Mouse (Mus musculus): ENCODE measurements at regions not wholly inside any gene's neighbourhood (a gene's known extent, or its start where the extent isn't known, plus 50 kb on each side); places are given as distances from the start of the nearest gene placed in this dataset.

DNA sequence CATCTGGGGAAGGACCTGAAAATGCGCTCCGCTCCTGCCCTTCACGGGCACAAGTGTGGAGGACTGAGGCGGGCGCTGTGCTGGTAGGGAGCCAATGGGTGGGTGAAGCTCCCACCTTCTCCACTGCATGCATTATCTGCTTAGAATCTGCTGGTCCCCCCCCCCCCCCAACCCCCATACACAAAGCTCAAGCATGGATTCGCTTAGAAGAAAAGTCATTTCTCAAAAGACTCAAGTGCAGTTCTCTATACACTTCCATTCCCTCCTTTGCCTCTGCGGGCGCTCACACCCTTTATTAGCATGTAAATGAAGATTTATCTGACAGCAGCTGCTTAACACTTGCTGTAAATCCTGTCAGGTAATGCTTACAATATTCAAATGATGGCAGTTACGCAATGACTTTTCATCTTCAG, 230.4 kb downstream of the Kcnj2 start:
- no peak overlapping the region for H3K9ac ChIP-seq (replicated peaks; ENCODE audit: low read depth, low read length)
- no peaks in the 10 kb centered on the region for H3K27me3 ChIP-seq (ENCODE audit: control insufficient read depth, insufficient read depth, low read length)
- no peak overlapping the region for H3K27ac ChIP-seq (ENCODE audit: low read depth, low read length)
- no peak overlapping the region for H3K4me3 ChIP-seq (ENCODE audit: low read depth, low read length)
- ATAC-seq (ENCODE audit: low read depth) = peak; percentile 60
- no peaks in the 10 kb centered on the region for H3K9me3 ChIP-seq (ENCODE audit: control insufficient read depth, low read length)
- H3K36me3 ChIP-seq (ENCODE audit: control insufficient read depth, insufficient read depth, low read length) = no peaks in the 10 kb centered on the region
- H3K4me2 ChIP-seq (ENCODE audit: low read depth, low read length) = peak overlapping the region; percentile 38
- 11% methylated on average over 9 of the region's 9 CpGs for WGBS
- H3K4me1 ChIP-seq (ENCODE audit: control insufficient read depth, insufficient read depth, low read length) = peaks cover 7% of the 10 kb centered on the region; the same call in 1 of the 2 replicates

DNA sequence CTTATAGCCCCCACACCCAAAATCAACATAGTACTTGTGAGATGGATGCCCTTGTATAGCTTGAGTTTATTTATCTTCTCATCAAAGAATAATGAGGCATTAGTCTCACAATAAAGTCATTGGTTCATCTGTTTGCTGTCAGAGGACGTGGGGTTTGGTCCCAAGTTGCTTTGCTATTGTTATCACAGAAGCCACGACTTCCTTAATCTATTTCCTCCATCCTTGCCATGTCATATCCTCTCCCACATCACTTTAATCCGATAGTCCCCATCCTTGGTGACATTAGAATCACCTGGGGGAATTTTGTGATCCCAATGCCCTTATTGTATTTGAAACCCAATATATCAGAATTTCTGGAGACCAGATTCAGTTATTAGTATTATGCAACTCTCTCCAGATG, 246.8 kb downstream of the Kcnj2 start:
- Histone ChIP-seq H3K4me3 (ENCODE audit: low read depth, low read length) (no peak overlapping the region), H3K36me3 (ENCODE audit: control insufficient read depth, insufficient read depth, low read length) (no peaks in the 10 kb centered on the region), H3K9me3 (ENCODE audit: control insufficient read depth, low read length) (no peaks in the 10 kb centered on the region), H3K27ac (ENCODE audit: low read depth, low read length) (no peak overlapping the region), H3K9ac (replicated peaks; ENCODE audit: low read depth, low read length) (no peak overlapping the region), H3K4me2 (ENCODE audit: low read depth, low read length) (no peak overlapping the region), H3K4me1 (ENCODE audit: control insufficient read depth, insufficient read depth, low read length) (peaks cover 4% of the 10 kb centered on the region; the same call in 1 of the 2 replicates), H3K27me3 (ENCODE audit: control insufficient read depth, insufficient read depth, low read length) (no peaks in the 10 kb centered on the region)
- WGBS = 57% methylated on average over 3 of the region's 3 CpGs
- ATAC-seq (ENCODE audit: low read depth) = no peak

DNA sequence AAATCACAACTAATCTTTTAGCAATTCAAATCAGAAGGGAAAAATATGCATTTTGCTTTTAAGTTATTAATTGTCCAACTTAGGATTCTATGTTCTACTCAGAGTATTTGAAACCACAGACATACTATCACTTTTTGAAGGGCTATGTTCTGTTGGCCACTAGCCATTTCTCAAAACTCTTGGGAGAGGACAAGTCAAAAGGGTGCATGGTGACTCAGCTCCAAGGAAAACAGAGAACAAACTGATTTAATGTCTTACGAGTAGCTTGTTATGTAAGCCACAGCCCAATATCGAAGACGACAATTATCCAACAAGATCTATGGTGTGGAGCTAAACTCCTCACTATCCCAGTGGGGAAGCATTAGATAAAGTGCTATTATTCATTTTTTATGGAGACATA, 247.6 kb downstream of the Kcnj2 start:
- Histone ChIP-seq H3K27me3 (ENCODE audit: control insufficient read depth, insufficient read depth, low read length) (no peaks in the 10 kb centered on the region), H3K4me1 (ENCODE audit: control insufficient read depth, insufficient read depth, low read length) (peaks cover 4% of the 10 kb centered on the region; the same call in 1 of the 2 replicates), H3K27ac (ENCODE audit: low read depth, low read length) (no peak overlapping the region), H3K36me3 (ENCODE audit: control insufficient read depth, insufficient read depth, low read length) (no peaks in the 10 kb centered on the region), H3K4me2 (ENCODE audit: low read depth, low read length) (no peak overlapping the region), H3K4me3 (ENCODE audit: low read depth, low read length) (no peak overlapping the region), H3K9ac (replicated peaks; ENCODE audit: low read depth, low read length) (no peak overlapping the region), H3K9me3 (ENCODE audit: control insufficient read depth, low read length) (no peaks in the 10 kb centered on the region)
- 45% methylated on average over 3 of the region's 3 CpGs for WGBS
- ATAC-seq (ENCODE audit: low read depth) = no peak

DNA sequence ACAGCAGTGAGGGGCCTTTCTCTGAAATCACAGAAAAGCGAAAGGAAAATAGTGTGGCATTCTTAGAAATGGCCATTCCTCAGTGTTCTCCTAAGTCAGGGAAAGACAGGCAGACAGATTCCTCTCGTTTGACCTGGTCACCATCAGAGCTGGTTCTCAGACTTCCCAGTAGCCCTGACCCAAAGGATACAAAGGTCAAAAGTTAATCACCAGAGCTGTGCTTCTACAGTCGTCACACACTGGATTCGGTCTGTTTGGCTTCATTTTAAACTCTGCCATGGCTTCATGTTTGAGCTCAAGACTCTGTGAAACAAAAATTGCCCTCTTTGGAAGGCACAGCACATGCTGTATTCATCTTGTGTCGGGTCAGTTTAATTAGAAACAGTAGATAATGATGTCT, 255.6 kb downstream of the Kcnj2 start:
- no peaks in the 10 kb centered on the region for H3K4me1 ChIP-seq (ENCODE audit: control insufficient read depth, insufficient read depth, low read length)
- no peaks in the 10 kb centered on the region for H3K36me3 ChIP-seq (ENCODE audit: control insufficient read depth, insufficient read depth, low read length)
- no peak overlapping the region for H3K27ac ChIP-seq (ENCODE audit: low read depth, low read length)
- H3K4me2 ChIP-seq (ENCODE audit: low read depth, low read length) = no peak overlapping the region
- no peak overlapping the region for H3K9ac ChIP-seq (replicated peaks; ENCODE audit: low read depth, low read length)
- H3K4me3 ChIP-seq (ENCODE audit: low read depth, low read length) = no peak overlapping the region
- no peaks in the 10 kb centered on the region for H3K27me3 ChIP-seq (ENCODE audit: control insufficient read depth, insufficient read depth, low read length)
- ATAC-seq (ENCODE audit: low read depth) = no peak
- H3K9me3 ChIP-seq (ENCODE audit: control insufficient read depth, low read length) = no peaks in the 10 kb centered on the region
- WGBS = 70% methylated on average over 5 of the region's 5 CpGs

DNA sequence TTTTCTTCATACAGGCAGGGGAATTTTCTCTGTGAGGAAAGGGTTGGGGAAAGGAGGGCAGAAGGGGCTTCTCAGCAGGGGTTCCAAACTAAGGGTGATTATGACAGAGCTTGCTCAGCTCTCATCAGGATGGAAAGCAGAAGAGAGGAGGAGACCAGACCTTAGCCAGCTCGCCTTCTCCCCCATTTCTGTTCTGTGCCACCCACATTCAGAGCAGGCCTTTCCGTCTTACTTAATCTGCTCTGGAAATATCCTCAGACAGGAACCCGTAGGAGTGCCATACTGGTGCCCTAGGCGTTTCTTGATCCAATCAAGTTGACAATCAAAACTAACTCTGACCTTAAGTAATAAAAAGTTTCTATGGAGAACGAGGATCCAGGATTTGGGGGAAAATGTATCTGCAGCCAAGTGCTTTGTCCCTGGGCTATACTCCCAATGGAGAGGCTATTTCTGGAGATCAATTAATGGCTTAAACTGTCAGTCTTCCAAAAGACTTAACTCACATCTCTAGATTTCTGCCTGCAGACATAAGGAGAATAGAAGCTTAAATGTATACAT, 258.6 kb downstream of the Kcnj2 start:
- H3K9me3 ChIP-seq (ENCODE audit: control insufficient read depth, low read length) = no peaks in the 10 kb centered on the region
- no peak overlapping the region for H3K9ac ChIP-seq (replicated peaks; ENCODE audit: low read depth, low read length)
- no peaks in the 10 kb centered on the region for H3K36me3 ChIP-seq (ENCODE audit: control insufficient read depth, insufficient read depth, low read length)
- H3K4me2 ChIP-seq (ENCODE audit: low read depth, low read length) = no peak overlapping the region
- WGBS = 93% methylated on average over 5 of the region's 5 CpGs
- no peaks in the 10 kb centered on the region for H3K4me1 ChIP-seq (ENCODE audit: control insufficient read depth, insufficient read depth, low read length)
- H3K27me3 ChIP-seq (ENCODE audit: control insufficient read depth, insufficient read depth, low read length) = no peaks in the 10 kb centered on the region
- ATAC-seq (ENCODE audit: low read depth) = no peak
- H3K27ac ChIP-seq (ENCODE audit: low read depth, low read length) = no peak overlapping the region
- H3K4me3 ChIP-seq (ENCODE audit: low read depth, low read length) = no peak overlapping the region

DNA sequence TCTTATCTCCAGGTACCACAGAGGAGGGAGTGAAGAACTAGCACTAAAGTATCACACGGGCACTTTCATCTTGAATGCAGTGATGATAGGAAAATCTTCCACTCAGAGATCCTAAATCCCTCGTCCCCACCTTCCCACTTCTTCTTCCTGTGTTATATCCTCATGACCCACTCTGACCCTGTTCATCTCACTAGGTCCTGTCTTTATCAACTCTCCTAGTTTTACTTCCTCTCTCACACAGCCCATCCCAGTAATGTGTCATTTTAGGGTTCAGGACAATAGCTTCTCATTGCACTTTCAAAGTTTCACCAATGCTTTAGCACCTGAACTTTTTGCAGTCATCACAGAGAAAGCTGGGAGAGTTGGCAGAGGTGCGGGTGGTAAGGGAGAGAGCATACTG, 261.0 kb downstream of the Kcnj2 start:
- Histone ChIP-seq H3K4me2 (ENCODE audit: low read depth, low read length) (no peak overlapping the region), H3K27ac (ENCODE audit: low read depth, low read length) (no peak overlapping the region), H3K36me3 (ENCODE audit: control insufficient read depth, insufficient read depth, low read length) (no peaks in the 10 kb centered on the region), H3K4me3 (ENCODE audit: low read depth, low read length) (no peak overlapping the region), H3K27me3 (ENCODE audit: control insufficient read depth, insufficient read depth, low read length) (no peaks in the 10 kb centered on the region), H3K4me1 (ENCODE audit: control insufficient read depth, insufficient read depth, low read length) (no peaks in the 10 kb centered on the region), H3K9me3 (ENCODE audit: control insufficient read depth, low read length) (no peaks in the 10 kb centered on the region), H3K9ac (replicated peaks; ENCODE audit: low read depth, low read length) (no peak overlapping the region)
- ATAC-seq (ENCODE audit: low read depth) = no peak
- WGBS = 87% methylated on average over 3 of the region's 3 CpGs

DNA sequence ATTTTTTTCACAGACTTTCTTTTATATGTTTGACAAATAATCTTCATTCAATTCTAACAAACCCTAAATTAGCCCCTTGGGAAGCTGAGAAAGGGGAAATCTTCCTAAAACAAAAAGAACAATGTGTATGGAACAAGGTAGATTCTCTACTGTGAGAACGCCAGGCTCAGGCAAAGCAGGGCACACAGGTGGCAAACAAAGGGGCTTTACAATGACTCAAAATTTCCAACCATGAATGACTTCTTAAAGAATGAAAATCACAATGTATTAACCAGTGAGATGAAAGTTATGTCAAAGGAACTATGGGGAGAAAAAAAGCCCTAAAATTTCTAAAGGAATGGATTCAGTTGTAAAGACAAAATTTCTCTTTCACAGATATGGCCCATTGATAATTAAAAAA, 262.3 kb downstream of the Kcnj2 start:
- no peak overlapping the region for H3K4me3 ChIP-seq (ENCODE audit: low read depth, low read length)
- no peaks in the 10 kb centered on the region for H3K36me3 ChIP-seq (ENCODE audit: control insufficient read depth, insufficient read depth, low read length)
- ATAC-seq (ENCODE audit: low read depth) = no peak
- H3K27ac ChIP-seq (ENCODE audit: low read depth, low read length) = no peak overlapping the region
- no peaks in the 10 kb centered on the region for H3K9me3 ChIP-seq (ENCODE audit: control insufficient read depth, low read length)
- no peaks in the 10 kb centered on the region for H3K27me3 ChIP-seq (ENCODE audit: control insufficient read depth, insufficient read depth, low read length)
- no peak overlapping the region for H3K4me2 ChIP-seq (ENCODE audit: low read depth, low read length)
- 53% methylated on average over 1 of the region's 1 CpGs for WGBS
- H3K4me1 ChIP-seq (ENCODE audit: control insufficient read depth, insufficient read depth, low read length) = no peaks in the 10 kb centered on the region
- H3K9ac ChIP-seq (replicated peaks; ENCODE audit: low read depth, low read length) = no peak overlapping the region

DNA sequence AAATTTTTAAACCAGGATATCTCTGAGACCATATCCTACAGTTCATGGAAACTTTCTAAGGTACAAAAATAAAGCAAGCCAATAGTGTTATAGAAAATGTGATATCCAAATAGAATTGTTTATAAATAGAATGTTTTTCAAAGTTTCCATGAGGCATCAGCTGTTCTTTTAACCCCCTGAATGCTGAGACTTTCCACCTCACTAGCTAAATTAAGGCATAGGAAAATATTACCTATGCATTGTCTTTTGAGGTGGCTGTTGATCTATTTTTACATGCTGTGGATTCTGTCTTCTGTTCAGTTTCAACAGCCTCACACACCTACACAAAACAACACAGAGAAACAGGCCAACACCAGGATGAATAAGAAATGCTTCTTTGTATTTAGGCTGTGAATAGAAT, 265.6 kb downstream of the Kcnj2 start:
- Histone ChIP-seq H3K27ac (ENCODE audit: low read depth, low read length) (no peak overlapping the region), H3K36me3 (ENCODE audit: control insufficient read depth, insufficient read depth, low read length) (no peaks in the 10 kb centered on the region), H3K4me2 (ENCODE audit: low read depth, low read length) (no peak overlapping the region), H3K27me3 (ENCODE audit: control insufficient read depth, insufficient read depth, low read length) (no peaks in the 10 kb centered on the region), H3K9me3 (ENCODE audit: control insufficient read depth, low read length) (no peaks in the 10 kb centered on the region), H3K4me1 (ENCODE audit: control insufficient read depth, insufficient read depth, low read length) (no peaks in the 10 kb centered on the region), H3K9ac (replicated peaks; ENCODE audit: low read depth, low read length) (no peak overlapping the region), H3K4me3 (ENCODE audit: low read depth, low read length) (no peak overlapping the region)
- ATAC-seq (ENCODE audit: low read depth) = no peak

DNA sequence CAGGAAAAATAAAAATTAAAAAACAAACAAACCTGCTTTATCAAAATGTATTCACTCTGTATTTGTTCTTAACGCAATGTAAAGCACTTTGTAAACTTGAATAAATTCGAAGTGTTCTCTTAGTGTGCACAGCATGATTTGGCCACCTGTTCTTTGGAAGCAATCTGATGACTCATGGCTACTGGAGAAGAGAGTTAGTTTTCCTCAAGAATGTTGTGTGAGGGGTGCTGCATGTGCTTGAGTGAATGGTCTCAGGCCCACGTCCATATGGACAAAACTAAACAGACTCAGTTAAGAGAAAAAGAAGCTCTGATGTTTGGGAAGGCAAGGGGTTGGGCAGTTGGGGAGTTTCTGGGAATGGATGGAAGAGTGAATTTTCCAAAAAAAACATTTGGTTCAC, 267.1 kb downstream of the Kcnj2 start:
- no peaks in the 10 kb centered on the region for H3K4me1 ChIP-seq (ENCODE audit: control insufficient read depth, insufficient read depth, low read length)
- 73% methylated on average over 3 of the region's 3 CpGs for WGBS

DNA sequence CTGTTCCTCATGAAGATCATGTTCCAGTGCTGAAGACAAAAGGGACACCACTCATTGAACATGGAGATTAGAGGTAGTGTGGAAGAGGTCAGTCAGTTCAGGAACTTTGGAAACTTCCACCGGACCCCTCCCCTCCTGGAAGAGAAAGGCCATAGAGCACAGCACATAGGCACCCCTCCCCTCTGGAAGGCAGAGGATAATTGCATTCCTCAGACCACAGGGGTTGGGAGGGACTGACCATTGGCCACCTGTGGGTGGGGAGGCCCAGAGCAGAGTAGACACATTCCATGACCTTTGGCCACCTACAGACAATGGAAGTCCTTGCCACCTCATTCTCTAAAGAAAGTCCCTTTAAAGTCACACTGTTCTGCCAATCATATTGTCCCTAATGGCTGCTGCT, 281.6 kb downstream of the Kcnj2 start:
- no peak overlapping the region for H3K4me2 ChIP-seq (ENCODE audit: low read depth, low read length)
- H3K9me3 ChIP-seq (ENCODE audit: control insufficient read depth, low read length) = no peaks in the 10 kb centered on the region
- no peak overlapping the region for H3K4me3 ChIP-seq (ENCODE audit: low read depth, low read length)
- no peak overlapping the region for H3K9ac ChIP-seq (replicated peaks; ENCODE audit: low read depth, low read length)
- 8% methylated on average over 1 of the region's 1 CpGs for WGBS
- no peak for ATAC-seq (ENCODE audit: low read depth)
- H3K27ac ChIP-seq (ENCODE audit: low read depth, low read length) = no peak overlapping the region
- no peaks in the 10 kb centered on the region for H3K36me3 ChIP-seq (ENCODE audit: control insufficient read depth, insufficient read depth, low read length)
- H3K4me1 ChIP-seq (ENCODE audit: control insufficient read depth, insufficient read depth, low read length) = no peaks in the 10 kb centered on the region
- H3K27me3 ChIP-seq (ENCODE audit: control insufficient read depth, insufficient read depth, low read length) = no peaks in the 10 kb centered on the region

More for the DNA sequence above, 267.1 kb downstream of the Kcnj2 start:
- no peaks in the 10 kb centered on the region for H3K9me3 ChIP-seq (ENCODE audit: control insufficient read depth, low read length)
- H3K27ac ChIP-seq (ENCODE audit: low read depth, low read length) = no peak overlapping the region
- H3K4me2 ChIP-seq (ENCODE audit: low read depth, low read length) = no peak overlapping the region
- ATAC-seq (ENCODE audit: low read depth) = no peak
- no peaks in the 10 kb centered on the region for H3K36me3 ChIP-seq (ENCODE audit: control insufficient read depth, insufficient read depth, low read length)
- no peak overlapping the region for H3K4me3 ChIP-seq (ENCODE audit: low read depth, low read length)
- no peak overlapping the region for H3K9ac ChIP-seq (replicated peaks; ENCODE audit: low read depth, low read length)
- no peaks in the 10 kb centered on the region for H3K27me3 ChIP-seq (ENCODE audit: control insufficient read depth, insufficient read depth, low read length)

Data from neural tube, embryonic 14.5 days (tissue).